Mouse (Mus musculus) limb, embryonic 11.5 days (tissue): Measurements from ENCODE around the gene Traf1. TPM values are rescaled to one million over a fixed set of nuclear protein-coding genes. Genes with fewer than 3 reads are reported as not detected.

Experiments used
- ATAC-seq: fragments of 200-750 bp; cut with Nextera tagmentation; 2 replicates; pipeline ENCODE4 v1.8.0; 2017; ENCODE audit warnings: low read depth; ENCODE audit not compliant: insufficient number of reproducible peaks, low FRiP score, low TSS enrichment
- DNase-seq: peaks from one replicate; pipeline ENCODE4 v3.0.0-alpha.2; 2015; ENCODE audit warnings: low spot score
- H3K27ac ChIP-seq: fragments of 300-500 bp; sonication (generic); replicated peaks from 2 replicates; pipeline ENCODE4 v1.5.1; 2014; ENCODE audit warnings: low read depth, mild to moderate bottlenecking, low read length
- H3K27me3 ChIP-seq: fragments of 300-500 bp; sonication (generic); 2 replicates; pipeline ENCODE4 v1.6.1; 2014; ENCODE audit warnings: mild to moderate bottlenecking, low read length, mixed read lengths; ENCODE audit not compliant: control insufficient read depth, insufficient read depth
- H3K36me3 ChIP-seq: fragments of 300-500 bp; sonication (generic); 2 replicates; pipeline ENCODE4 v1.6.1; 2014; ENCODE audit warnings: mild to moderate bottlenecking, low read length, moderate library complexity, mixed read lengths; ENCODE audit not compliant: control insufficient read depth, insufficient read depth
- H3K4me1 ChIP-seq: fragments of 300-500 bp; sonication (generic); 2 replicates; pipeline ENCODE4 v1.6.1; 2014; ENCODE audit warnings: low read length, mixed read lengths; ENCODE audit not compliant: control insufficient read depth, insufficient read depth
- H3K4me2 ChIP-seq: fragments of 300-500 bp; sonication (generic); 2 replicates; pipeline ENCODE4 v1.6.1; 2014; ENCODE audit warnings: low read depth, mild to moderate bottlenecking, moderate library complexity; ENCODE audit not compliant: severe bottlenecking
- H3K4me3 ChIP-seq: fragments of 300-500 bp; sonication (generic); 2 replicates; pipeline ENCODE4 v1.5.1; 2014; ENCODE audit warnings: low read depth, low read length
- H3K9ac ChIP-seq: fragments of 300-500 bp; sonication (generic); 2 replicates; pipeline ENCODE4 v1.6.1; 2014; ENCODE audit warnings: mild to moderate bottlenecking, low read length
- H3K9me3 ChIP-seq: fragments of 300-500 bp; sonication (generic); 2 replicates; pipeline ENCODE4 v1.6.1; 2016; ENCODE audit warnings: low read length; ENCODE audit not compliant: control insufficient read depth
- WGBS: fragments of 180-500 bp; shearing (Covaris S2); extraction: QIAGEN DNeasy Blood & Tissue Kit; methylation state at CpG from one replicate; pipeline ENCODE4 v1.1.7; 2014; 5-methylcytosine and 5-hydroxymethylcytosine counted together
- polyA plus RNA-seq: library from polyadenylated mRNA; unstranded; fragments of >200 nt; fragmentation: Nextera tagmentation; extraction: Ambion mirVana; gene quantifications from 2 replicates; pipeline ENCODE4 v1.2.1, GENCODE M21; 2014

Gene Traf1
- polyA plus RNA-seq, 1 experiment from 2014 or later, result 0.15 TPM

DNA sequence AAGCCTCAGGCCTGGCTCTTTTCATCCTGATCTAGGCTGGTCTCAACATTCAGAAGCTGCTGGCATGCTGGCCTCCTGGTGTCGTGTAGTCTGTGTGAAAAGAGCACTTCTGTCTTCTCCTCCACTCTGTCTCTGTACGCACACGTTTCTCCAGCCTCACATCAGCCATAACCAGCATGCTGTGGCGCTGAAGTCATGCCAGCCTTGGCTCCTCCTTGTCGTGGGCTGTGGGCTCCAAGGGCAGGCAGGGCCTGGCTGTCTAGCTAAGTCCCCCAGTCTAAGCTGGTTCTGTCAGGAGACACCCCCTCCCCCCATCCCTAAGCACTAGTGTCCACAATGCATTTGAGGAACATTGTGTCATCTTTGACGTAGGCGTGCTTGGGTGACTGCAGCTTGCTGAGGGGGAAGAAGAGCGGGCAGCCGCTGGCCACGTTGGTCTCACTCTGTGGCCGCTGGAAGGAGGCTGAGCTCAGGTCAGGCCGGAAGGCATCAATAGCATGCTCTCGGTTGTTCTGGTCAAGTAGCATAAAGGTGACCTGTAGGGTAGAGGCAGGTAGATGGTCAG lies 17.9 kb downstream of the Traf1 start:
- no peak overlapping the region for H3K27ac ChIP-seq
- no peaks in the 10 kb centered on the region for H3K4me1 ChIP-seq
- H3K9me3 ChIP-seq, result no peaks in the 10 kb centered on the region
- H3K4me2 ChIP-seq, result no peak overlapping the region
- no peaks in the 10 kb centered on the region for H3K27me3 ChIP-seq
- 83% methylated on average over 13 of the region's 13 CpGs for WGBS
- DNase-seq, result no peak
- no peak overlapping the region for H3K9ac ChIP-seq
- H3K4me3 ChIP-seq, result no peak overlapping the region
- no peak for ATAC-seq
- H3K36me3 ChIP-seq, result no peaks in the 10 kb centered on the region

DNA sequence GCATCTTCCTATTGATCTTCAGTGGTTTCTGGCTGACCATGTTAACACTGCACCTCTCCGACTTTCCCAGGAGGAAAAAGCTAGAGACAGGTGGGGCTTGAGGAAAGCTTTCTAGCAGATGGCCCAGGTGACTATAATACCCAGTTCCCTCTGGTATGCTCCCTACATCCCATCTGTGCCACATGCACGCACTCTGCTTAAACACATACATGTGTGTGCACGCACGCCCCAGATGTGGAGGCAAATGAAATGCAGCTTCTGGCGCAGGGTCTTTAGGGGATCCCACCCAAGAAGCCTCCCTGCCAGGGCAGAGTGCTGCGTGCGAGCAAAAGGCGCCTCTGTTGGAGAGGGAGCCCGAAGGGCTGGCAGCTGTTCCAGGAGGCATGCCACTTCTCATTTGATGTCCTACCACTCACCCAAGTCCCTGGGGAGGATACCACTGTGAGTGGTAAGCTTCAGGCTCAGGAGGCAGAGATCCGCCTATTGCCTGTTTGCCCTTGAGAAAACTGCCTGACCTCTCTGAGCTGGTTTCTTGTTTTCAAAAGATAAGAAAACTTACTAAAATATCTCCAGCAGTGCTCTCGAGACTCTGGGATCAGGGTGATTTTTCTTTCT lies 20.4 kb downstream of the Traf1 start:
- Histone ChIP-seq H3K36me3 (no peaks in the 10 kb centered on the region), H3K4me3 (no peak overlapping the region), H3K27ac (no peak overlapping the region), H3K4me1 (peaks cover 3% of the 10 kb centered on the region; the same call in 1 of the 2 replicates), H3K27me3 (no peaks in the 10 kb centered on the region), H3K4me2 (no peak overlapping the region), H3K9me3 (no peaks in the 10 kb centered on the region), H3K9ac (no peak overlapping the region)
- WGBS, result 47% methylated on average over 11 of the region's 11 CpGs
- ATAC-seq (no peak; the same call in 1 of the 2 replicates), DNase-seq (peak; percentile 59)

GRCm38 (mm10) chr2:34940246-34940645 lies 21.3 kb downstream of the Traf1 start:
- ATAC-seq, result no peak
- WGBS, result 88% methylated on average over 5 of the region's 5 CpGs

DNA sequence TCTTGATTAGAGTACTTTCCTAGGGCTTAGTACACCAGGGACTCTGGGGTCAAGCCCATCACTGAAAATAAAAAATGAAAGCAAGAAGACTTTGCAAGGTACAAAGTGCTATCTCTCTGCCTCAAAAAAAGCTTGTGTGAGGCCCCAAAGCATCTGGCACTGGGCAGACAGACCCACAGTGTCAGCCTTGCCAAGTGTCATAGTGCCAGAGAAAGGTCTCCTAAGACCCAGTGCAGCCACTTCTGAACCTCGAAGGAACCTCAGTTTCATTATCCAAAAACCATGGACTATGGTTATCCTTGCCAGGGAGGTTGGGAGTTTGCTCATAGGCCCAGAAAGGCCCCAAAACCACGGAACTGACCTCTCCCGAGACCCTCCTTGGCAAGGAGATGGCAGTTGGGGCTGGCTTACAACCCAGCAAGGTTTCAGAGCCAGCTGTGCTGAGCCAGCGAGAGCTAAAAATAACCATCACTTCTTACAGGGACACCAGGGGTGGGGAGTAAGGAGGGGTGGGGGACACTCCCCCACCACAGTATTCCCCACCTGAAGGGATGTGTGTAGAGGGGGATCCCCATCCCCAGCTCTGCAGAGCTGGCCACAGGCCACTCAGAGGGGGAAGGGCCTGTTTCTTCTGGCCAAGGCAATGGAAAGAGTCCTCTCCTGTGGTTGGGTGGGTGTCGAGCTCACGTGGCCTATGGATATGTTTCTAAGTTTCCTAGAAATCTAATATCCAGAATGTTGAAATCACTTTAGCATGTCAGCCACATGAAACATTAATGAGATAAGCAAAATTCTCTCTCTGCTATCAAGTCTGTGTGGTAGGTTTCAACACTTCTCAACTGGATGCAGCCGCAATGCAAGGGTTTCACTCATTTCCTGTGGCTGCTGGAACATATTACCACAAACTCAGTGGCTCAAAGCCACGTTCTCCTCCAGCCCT lies 23.0 kb downstream of the Traf1 start:
- Histone ChIP-seq H3K9ac (no peak overlapping the region), H3K4me3 (no peak overlapping the region), H3K27me3 (no peaks in the 10 kb centered on the region), H3K36me3 (no peaks in the 10 kb centered on the region), H3K4me2 (no peak overlapping the region), H3K9me3 (no peaks in the 10 kb centered on the region), H3K27ac (no peak overlapping the region), H3K4me1 (peaks cover 3% of the 10 kb centered on the region; the same call in 1 of the 2 replicates)
- ATAC-seq (no peak), DNase-seq (peak; percentile 17)
- WGBS, result 71% methylated on average over 8 of the region's 8 CpGs

More at GRCm38 (mm10) chr2:34940246-34940645, 21.3 kb downstream of the Traf1 start:
- Histone ChIP-seq H3K27me3 (no peaks in the 10 kb centered on the region), H3K4me3 (no peak overlapping the region), H3K4me2 (no peak overlapping the region), H3K9me3 (no peaks in the 10 kb centered on the region), H3K27ac (no peak overlapping the region), H3K4me1 (peaks cover 3% of the 10 kb centered on the region; the same call in 1 of the 2 replicates), H3K9ac (no peak overlapping the region), H3K36me3 (no peaks in the 10 kb centered on the region)
- DNase-seq, result peak; percentile 14

DNA sequence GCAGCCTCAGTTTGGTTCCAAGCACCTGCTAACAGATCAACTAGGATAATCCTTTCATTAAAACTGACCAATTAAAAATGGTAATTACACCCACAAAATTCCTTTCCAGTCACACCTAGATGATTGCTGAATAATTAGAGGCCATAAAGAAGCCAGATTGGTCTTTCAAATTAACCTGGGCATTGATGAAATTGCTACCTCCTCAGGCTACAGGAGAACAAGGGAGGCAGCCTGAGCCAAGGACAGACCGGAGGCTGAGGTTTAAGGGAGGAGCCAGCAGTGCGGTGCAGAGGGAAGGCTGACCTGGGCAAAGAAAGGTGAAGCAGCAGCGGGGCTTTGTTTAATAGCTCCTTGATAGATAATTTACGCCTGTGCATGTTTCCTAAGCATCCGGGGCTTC lies 24.1 kb downstream of the Traf1 start:
- Histone ChIP-seq H3K27ac (no peak overlapping the region), H3K9ac (no peak overlapping the region), H3K4me3 (no peak overlapping the region), H3K36me3 (no peaks in the 10 kb centered on the region), H3K9me3 (no peaks in the 10 kb centered on the region), H3K4me2 (no peak overlapping the region), H3K27me3 (no peaks in the 10 kb centered on the region), H3K4me1 (peaks cover 3% of the 10 kb centered on the region; the same call in 1 of the 2 replicates)
- ATAC-seq, result no peak
- 18% methylated on average over 5 of the region's 5 CpGs for WGBS
- no peak for DNase-seq

GRCm38 (mm10) chr2:34927320-34927719 lies 34.3 kb downstream of the Traf1 start:
- Histone ChIP-seq H3K9ac (no peak overlapping the region), H3K27me3 (0 out of 2 replicates have a peak, but pooled peaks cover 3% of the 10 kb centered on the region), H3K4me2 (no peak overlapping the region), H3K4me3 (no peak overlapping the region), H3K9me3 (no peaks in the 10 kb centered on the region), H3K4me1 (peaks cover 3% of the 10 kb centered on the region; the same call in 1 of the 2 replicates), H3K27ac (no peak overlapping the region), H3K36me3 (no peaks in the 10 kb centered on the region)
- DNase-seq (no peak), ATAC-seq (no peak)
- WGBS, result 60% methylated on average over 5 of the region's 5 CpGs

DNA sequence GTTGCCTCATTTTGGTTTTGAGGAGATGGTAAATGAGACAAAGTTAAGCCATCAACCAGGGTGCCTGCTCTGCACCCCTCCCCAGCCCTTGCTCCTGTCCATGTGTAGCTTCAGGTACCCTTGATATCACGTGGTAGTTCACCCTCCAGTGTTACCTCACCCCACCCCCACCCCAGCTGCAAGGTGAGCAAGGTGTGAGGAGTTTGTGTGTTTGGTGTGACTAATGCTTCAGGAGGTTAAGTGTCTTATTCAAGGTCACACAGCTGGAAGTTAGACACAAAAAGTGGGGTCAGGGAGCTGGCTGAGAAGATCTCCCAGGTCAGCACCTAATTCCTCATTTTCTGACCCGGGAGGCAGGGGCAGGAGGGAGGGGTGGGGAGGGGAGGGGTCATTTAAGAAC lies 38.8 kb downstream of the Traf1 start:
- ATAC-seq, result no peak
- no peaks in the 10 kb centered on the region for H3K36me3 ChIP-seq
- peaks cover 3% of the 10 kb centered on the region; the same call in 1 of the 2 replicates for H3K4me1 ChIP-seq
- no peak for DNase-seq
- no peak overlapping the region for H3K4me3 ChIP-seq
- no peak overlapping the region for H3K27ac ChIP-seq
- H3K9me3 ChIP-seq, result no peaks in the 10 kb centered on the region
- no peak overlapping the region for H3K9ac ChIP-seq
- H3K27me3 ChIP-seq, result 0 out of 2 replicates have a peak, but pooled peaks cover 6% of the 10 kb centered on the region
- WGBS, result 14% methylated on average over 2 of the region's 2 CpGs
- H3K4me2 ChIP-seq, result no peak overlapping the region

DNA sequence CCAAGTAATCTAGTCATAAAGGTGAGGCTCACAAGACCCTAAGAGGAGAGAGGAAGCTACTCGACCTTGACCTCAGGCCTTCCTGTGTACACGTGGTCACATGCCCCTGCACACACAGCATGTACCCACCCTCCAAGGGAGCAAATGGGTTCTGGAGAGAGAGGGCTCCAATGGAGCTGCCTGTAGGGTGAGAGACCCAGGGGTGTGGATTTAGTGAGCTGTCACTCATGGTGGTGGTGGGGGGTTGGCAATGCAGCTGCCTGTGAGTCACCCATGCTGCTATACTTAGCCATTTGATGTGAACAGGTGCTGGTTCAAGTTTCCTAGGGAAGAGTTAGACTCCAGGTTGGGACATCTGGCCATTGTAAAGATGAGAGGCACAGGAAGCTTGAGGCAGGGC lies 41.4 kb downstream of the Traf1 start:
- Histone ChIP-seq H3K9me3 (no peaks in the 10 kb centered on the region), H3K4me3 (no peak overlapping the region), H3K36me3 (no peaks in the 10 kb centered on the region), H3K27ac (no peak overlapping the region), H3K9ac (no peak overlapping the region), H3K27me3 (peaks cover 12% of the 10 kb centered on the region), H3K4me1 (no peaks in the 10 kb centered on the region), H3K4me2 (no peak overlapping the region)
- ATAC-seq, result no peak
- WGBS, result 48% methylated on average over 2 of the region's 2 CpGs
- DNase-seq, result no peak
